21 mouse cellular contexts compared by ENCODE assay signal in the genomic region with DNA sequence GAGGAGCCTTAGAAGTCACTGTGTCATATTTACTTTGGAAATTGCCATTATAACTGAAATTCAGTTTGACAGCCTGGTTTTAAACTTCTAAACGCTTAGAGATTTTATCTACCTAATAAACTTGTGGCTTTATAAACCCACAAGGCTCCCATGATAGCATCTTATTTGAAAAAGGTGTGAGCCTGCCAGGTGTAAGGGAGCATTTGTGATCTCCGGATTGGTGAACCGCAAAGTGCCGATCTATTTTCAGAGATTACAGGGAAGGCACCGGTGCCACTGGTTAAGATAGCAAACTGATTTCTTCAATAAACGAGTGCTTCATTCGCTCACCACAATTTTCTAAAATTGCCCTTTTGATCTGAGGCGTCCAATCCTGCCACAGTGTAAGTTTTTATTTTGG.
DNase-seq lines count a peak whose midpoint lies in the region; ATAC-seq and TF ChIP-seq lines count a peak whose summit lies in the region.
"Had no signal": no experiment of that assay in that cellular context is flagged by ENCODE, and none has a peak within 500 bp of the region (broad histone marks: within the 10 kb centered on the region; RNA-seq: fewer than 3 reads in every experiment).

No protein-coding gene starts in this region.

- no peak for TF ChIP-seq CTCF in thymus, adult 2 months (IDR thresholded peaks at IDR 0.05; ENCODE audit: borderline replicate concordance, control insufficient read depth, extremely low read depth, insufficient read depth, low read length, poor library complexity)

- H3K27ac ChIP-seq in thymus, adult 2 months (ENCODE audit: control insufficient read depth, insufficient read depth, low read length): no peak overlapping the region
- H3K27ac ChIP-seq: embryonic facial prominence, embryonic 13.5 days; forebrain, embryonic 12.5 days; hindbrain, embryonic 13.5 days; hindbrain, postnatal 0 days; intestine, embryonic 15.5 days had no signal

- peaks cover 19% of the 10 kb centered on the region for H3K4me1 ChIP-seq in thymus, adult 2 months (replicated peaks; ENCODE audit: control insufficient read depth, insufficient read depth, low read length)
- H3K4me1 ChIP-seq: forebrain, embryonic 12.5 days; heart, embryonic 12.5 days; hindbrain, embryonic 13.5 days; intestine, embryonic 15.5 days had no signal

- DNase-seq in thymus, adult 2 months: peak; percentile 20
- no peak for DNase-seq in thymus, postnatal 4 days
- peak; percentile 62 for DNase-seq in induced T-regulatory cell, adult 2 months (ENCODE audit: low read depth)
- DNase-seq in left cerebral cortex, adult 9 months (ENCODE audit: low spot score in 2 of 2): no peak
- DNase-seq in cerebellum, postnatal 10 days: no peak
- no peak for DNase-seq in gastrocnemius, postnatal 36 days
- DNase-seq: adrenal gland, adult 8-10 months; adrenal gland, postnatal 36 days; cerebellum, adult 8-10 months; cerebellum, postnatal 25 days; gastrocnemius, postnatal 10 days had no signal

- H3K36me3 ChIP-seq in thymus, adult 2 months (ENCODE audit: control insufficient read depth, insufficient read depth, low read length): no peaks in the 10 kb centered on the region
- H3K36me3 ChIP-seq: embryonic facial prominence, embryonic 13.5 days; forebrain, embryonic 12.5 days; heart, embryonic 12.5 days; hindbrain, embryonic 13.5 days; intestine, embryonic 15.5 days had no signal

- H3K27me3 ChIP-seq in thymus, adult 2 months (ENCODE audit: control insufficient read depth, insufficient read depth, low read length): no peaks in the 10 kb centered on the region
- H3K27me3 ChIP-seq: CH12.LX; embryonic facial prominence, embryonic 13.5 days; heart, embryonic 12.5 days; hindbrain, embryonic 13.5 days; intestine, embryonic 15.5 days had no signal

- TF ChIP-seq POLR2A in thymus, adult 2 months (IDR thresholded peaks at IDR 0.05; ENCODE audit: control insufficient read depth, extremely low read depth, insufficient read depth, low read length, poor library complexity): no peak

- ATAC-seq in CD4-positive, CD25-positive, alpha-beta regulatory T cell, adult 4 months: peak; percentile 25
- ATAC-seq: forebrain, embryonic 16.5 days; hindbrain, postnatal 0 days; intestine, embryonic 15.5 days; Patski had no signal

- 8% methylated on average over 8 of the region's 8 CpGs for WGBS in thymus, adult 2 months

- no peak overlapping the region for H3K4me3 ChIP-seq in thymus, adult 2 months (ENCODE audit: control insufficient read depth, insufficient read depth, low read length)
- H3K4me3 ChIP-seq: embryonic facial prominence, embryonic 13.5 days; forebrain, embryonic 12.5 days; heart, embryonic 12.5 days; hindbrain, embryonic 13.5 days; intestine, embryonic 15.5 days had no signal

- intact Hi-C loops in gastrocnemius, postnatal 36 days (cut with DNase I): no loop called here

Comparison
In these comparisons a context has a peak if more than half of its experiments do, and no peak if none do; other contexts are left out.
1. DNase-seq: peak in thymus, adult 2 months (single experiment) and induced T-regulatory cell, adult 2 months (single experiment); none in thymus, postnatal 4 days (single experiment), left cerebral cortex, adult 9 months (0 of 2), cerebellum, postnatal 10 days (0 of 2) and gastrocnemius, postnatal 36 days (0 of 2).